Mouse (Mus musculus): ENCODE data around the gene Lpin1. TPM values are rescaled to one million over a fixed set of nuclear protein-coding genes. Genes with fewer than 3 reads are reported as not detected.

Lpin1 gene
- polyA plus RNA-seq, 1 experiment from 2014 or later, result 4.8 TPM

DNA sequence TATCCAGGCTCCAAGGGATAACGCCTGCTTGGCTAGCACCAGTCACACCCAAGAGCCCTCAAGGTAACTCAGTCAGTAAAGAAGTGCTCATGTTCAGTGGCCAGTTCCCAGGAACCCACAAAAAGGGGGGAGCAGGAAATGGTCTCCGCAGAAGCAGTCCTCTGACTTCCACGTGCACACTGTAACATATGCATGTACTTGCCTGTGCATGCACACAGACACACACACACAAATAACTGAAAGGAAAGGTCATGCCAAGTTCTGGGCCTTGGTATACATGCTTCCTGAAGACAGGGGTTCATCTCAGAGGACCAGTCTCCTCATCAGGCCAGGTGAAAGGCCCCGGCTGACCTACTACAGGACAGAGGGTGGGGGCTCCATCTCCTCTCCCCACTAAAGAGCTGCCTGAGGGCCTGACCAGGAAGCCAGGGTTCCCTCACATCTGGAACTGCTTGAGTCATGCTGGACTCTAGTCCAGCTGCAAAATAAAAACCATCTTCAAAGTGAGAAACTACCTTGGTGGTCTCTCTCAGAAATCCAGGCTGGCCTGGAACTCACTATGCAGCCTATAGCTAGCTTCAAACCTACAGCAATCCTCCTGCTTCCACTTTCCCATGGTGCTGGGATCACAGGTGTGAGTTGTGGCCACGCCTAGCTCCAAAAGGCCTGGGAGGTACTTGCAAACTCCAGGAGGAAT is 70.7 kb downstream of the Lpin1 start:
- 79% methylated on average over 5 of the region's 5 CpGs for WGBS
- Histone ChIP-seq H3K36me3 (ENCODE audit: control insufficient read depth, insufficient read depth, low read length) (peaks cover 13% of the 10 kb centered on the region), H3K9me3 (ENCODE audit: control insufficient read depth, low read depth, low read length) (no peaks in the 10 kb centered on the region), H3K27ac (ENCODE audit: low read length) (no peak overlapping the region), H3K4me1 (ENCODE audit: control insufficient read depth, insufficient read depth, low read length) (no peaks in the 10 kb centered on the region), H3K4me3 (ENCODE audit: low read depth, low read length) (no peak overlapping the region), H3K4me2 (replicated peaks; ENCODE audit: low read depth, low read length) (no peak overlapping the region), H3K27me3 (ENCODE audit: control insufficient read depth, insufficient read depth, low read length) (no peaks in the 10 kb centered on the region), H3K9ac (replicated peaks; ENCODE audit: low read depth, low read length) (no peak overlapping the region)
- no peak for ATAC-seq (ENCODE audit: insufficient number of reproducible peaks, insufficient read depth, low FRiP score, low read depth)

DNA sequence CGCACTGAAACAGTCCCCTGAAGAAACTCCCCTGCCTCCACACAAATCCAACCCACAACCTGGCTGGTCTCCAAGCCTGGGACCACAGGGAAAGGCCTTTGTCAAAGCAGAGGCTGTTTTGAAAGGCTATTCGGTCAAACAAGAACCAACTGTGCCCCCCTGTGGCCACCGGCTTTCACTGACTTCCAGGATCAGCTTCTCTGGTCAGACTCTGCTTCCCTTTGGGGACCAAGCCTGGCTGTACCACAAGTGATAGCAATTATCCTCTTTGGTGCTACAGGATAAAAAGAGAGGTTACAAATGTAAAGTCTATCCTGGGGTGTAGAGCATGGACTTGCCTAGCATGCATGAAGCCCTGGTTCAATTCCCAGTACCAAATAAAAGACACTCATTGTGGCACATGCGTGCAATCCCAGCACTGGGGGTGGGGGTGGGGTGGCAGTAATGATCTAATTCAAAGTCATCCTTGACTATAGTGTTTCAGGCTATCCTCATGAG is 77.4 kb downstream of the Lpin1 start:
- Histone ChIP-seq H3K27me3 (ENCODE audit: control insufficient read depth, insufficient read depth, low read length) (no peaks in the 10 kb centered on the region), H3K9ac (replicated peaks; ENCODE audit: low read depth, low read length) (no peak overlapping the region), H3K27ac (ENCODE audit: low read length) (no peak overlapping the region), H3K36me3 (ENCODE audit: control insufficient read depth, insufficient read depth, low read length) (no peaks in the 10 kb centered on the region), H3K9me3 (ENCODE audit: control insufficient read depth, low read depth, low read length) (no peaks in the 10 kb centered on the region), H3K4me3 (ENCODE audit: low read depth, low read length) (no peak overlapping the region), H3K4me2 (replicated peaks; ENCODE audit: low read depth, low read length) (no peak overlapping the region), H3K4me1 (ENCODE audit: control insufficient read depth, insufficient read depth, low read length) (no peaks in the 10 kb centered on the region)
- 0 out of 2 replicates have a peak, but pooled peaks have one; percentile 53 for ATAC-seq (ENCODE audit: insufficient number of reproducible peaks, insufficient read depth, low FRiP score, low read depth)
- WGBS, result 24% methylated on average over 4 of the region's 4 CpGs

DNA sequence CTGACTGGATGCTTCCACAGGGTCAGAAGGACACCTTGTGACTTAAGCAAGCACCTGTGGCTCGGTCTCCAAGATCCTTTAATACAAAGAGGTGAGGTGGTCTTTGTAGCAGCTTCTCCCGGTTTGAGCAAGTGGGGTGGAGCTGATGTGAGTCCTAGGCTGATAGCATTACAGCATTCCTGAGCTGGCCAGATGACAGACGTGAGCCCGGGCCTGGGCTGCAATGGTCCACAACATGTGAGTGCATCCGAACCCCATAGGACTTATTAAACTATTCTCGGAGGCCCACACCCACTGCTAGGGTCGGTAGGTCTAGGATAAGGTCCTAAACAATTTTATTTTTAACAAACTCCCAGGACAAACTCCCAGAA is 77.9 kb downstream of the Lpin1 start:
- Histone ChIP-seq H3K27ac (ENCODE audit: low read length) (no peak overlapping the region), H3K9me3 (ENCODE audit: control insufficient read depth, low read depth, low read length) (no peaks in the 10 kb centered on the region), H3K4me1 (ENCODE audit: control insufficient read depth, insufficient read depth, low read length) (no peaks in the 10 kb centered on the region), H3K4me3 (ENCODE audit: low read depth, low read length) (no peak overlapping the region), H3K9ac (replicated peaks; ENCODE audit: low read depth, low read length) (no peak overlapping the region), H3K4me2 (replicated peaks; ENCODE audit: low read depth, low read length) (no peak overlapping the region), H3K27me3 (ENCODE audit: control insufficient read depth, insufficient read depth, low read length) (no peaks in the 10 kb centered on the region), H3K36me3 (ENCODE audit: control insufficient read depth, insufficient read depth, low read length) (no peaks in the 10 kb centered on the region)
- 50% methylated on average over 7 of the region's 7 CpGs for WGBS
- no peak for ATAC-seq (ENCODE audit: insufficient number of reproducible peaks, insufficient read depth, low FRiP score, low read depth)

DNA sequence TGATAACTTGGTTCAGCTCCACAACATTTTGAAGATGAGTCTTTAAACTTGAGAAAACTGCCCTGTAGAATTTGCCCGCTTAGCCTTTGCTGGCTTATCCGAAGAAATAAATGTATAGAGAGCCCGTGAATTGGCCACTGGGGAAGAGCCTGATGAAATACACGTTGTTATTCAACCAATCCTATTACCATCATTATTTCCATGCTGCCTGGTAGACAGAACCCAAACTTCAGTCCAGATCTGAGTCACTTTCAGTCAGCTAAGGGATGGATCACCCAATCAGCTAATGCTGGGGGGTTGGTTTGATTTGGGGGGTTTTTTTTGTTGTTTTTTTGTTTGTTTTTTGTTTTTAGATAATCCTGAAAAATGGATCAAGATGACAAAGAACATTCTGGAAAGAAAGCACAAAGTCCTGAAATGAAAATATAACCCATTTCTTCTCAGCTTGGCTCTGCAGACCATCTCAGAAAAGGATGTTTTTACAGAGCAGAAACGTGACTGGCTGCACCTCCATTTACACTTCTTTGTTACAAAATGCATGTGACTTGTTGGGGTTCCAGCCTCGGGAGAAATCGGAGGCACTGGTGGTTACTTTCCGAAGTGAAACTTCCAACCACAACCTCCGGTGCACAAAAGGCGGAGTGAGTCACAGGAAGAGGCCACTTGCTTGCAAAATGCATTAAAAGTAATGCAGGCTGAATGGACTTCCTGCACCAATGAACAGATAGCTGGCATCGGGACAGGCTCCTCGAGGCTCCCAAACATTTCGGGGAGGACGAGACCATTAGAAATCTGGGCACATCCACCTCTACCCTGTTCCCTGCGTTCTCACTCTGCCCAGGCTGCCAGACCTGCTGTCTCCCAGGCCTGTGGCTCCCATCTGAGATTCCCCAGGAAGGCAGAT is 78.6 kb downstream of the Lpin1 start:
- Histone ChIP-seq H3K27me3 (ENCODE audit: control insufficient read depth, insufficient read depth, low read length) (no peaks in the 10 kb centered on the region), H3K36me3 (ENCODE audit: control insufficient read depth, insufficient read depth, low read length) (no peaks in the 10 kb centered on the region), H3K9me3 (ENCODE audit: control insufficient read depth, low read depth, low read length) (no peaks in the 10 kb centered on the region), H3K9ac (replicated peaks; ENCODE audit: low read depth, low read length) (no peak overlapping the region), H3K4me3 (ENCODE audit: low read depth, low read length) (no peak overlapping the region), H3K4me1 (ENCODE audit: control insufficient read depth, insufficient read depth, low read length) (no peaks in the 10 kb centered on the region), H3K4me2 (replicated peaks; ENCODE audit: low read depth, low read length) (no peak overlapping the region), H3K27ac (ENCODE audit: low read length) (no peak overlapping the region)
- ATAC-seq (ENCODE audit: insufficient number of reproducible peaks, insufficient read depth, low FRiP score, low read depth), result no peak
- 68% methylated on average over 15 of the region's 15 CpGs for WGBS

DNA sequence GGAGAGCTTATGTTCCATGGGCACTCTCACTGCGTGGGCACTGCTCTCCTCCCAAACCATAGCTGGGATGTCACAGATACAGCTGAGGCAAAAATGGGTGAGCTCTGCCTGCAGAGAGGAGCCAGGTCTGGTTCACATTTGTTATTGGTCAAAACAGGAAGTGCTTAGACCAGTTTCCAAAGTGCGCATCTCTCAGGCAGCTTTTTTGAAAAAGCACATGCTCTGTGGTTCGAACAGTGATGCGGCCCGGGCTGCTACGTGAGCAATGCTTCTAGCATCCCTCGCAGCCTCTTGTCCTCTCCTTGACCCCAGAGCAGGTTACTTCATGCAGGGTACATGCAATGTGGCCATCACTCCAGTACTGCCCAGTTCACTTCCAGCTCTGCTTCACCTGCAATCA is 82.1 kb downstream of the Lpin1 start:
- no peaks in the 10 kb centered on the region for H3K27me3 ChIP-seq (ENCODE audit: control insufficient read depth, insufficient read depth, low read length)
- no peak overlapping the region for H3K27ac ChIP-seq (ENCODE audit: low read length)
- no peaks in the 10 kb centered on the region for H3K36me3 ChIP-seq (ENCODE audit: control insufficient read depth, insufficient read depth, low read length)
- ATAC-seq (ENCODE audit: insufficient number of reproducible peaks, insufficient read depth, low FRiP score, low read depth), result no peak
- H3K4me3 ChIP-seq (ENCODE audit: low read depth, low read length), result no peak overlapping the region
- 84% methylated on average over 7 of the region's 7 CpGs for WGBS
- no peaks in the 10 kb centered on the region for H3K4me1 ChIP-seq (ENCODE audit: control insufficient read depth, insufficient read depth, low read length)
- no peak overlapping the region for H3K4me2 ChIP-seq (replicated peaks; ENCODE audit: low read depth, low read length)
- no peak overlapping the region for H3K9ac ChIP-seq (replicated peaks; ENCODE audit: low read depth, low read length)
- no peaks in the 10 kb centered on the region for H3K9me3 ChIP-seq (ENCODE audit: control insufficient read depth, low read depth, low read length)

DNA sequence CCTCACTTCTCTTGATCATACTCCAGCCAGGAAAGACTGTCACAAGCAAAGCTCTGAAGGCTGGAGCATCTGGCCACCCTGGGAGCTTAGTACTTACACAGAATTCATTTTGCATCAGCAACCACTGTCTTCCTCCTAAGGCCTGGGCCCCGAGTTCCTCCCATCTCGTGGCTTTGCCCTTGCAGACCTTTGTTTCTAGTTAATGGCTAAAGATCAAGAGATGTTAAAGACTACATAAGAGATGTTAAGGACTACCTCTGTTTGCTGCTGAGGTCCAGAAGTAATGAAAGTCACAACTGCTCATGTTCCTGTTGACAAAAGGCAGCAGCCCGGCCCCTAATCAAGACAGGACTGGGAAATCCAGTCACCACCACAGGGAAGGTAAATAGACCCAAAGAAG is 82.8 kb downstream of the Lpin1 start:
- Histone ChIP-seq H3K36me3 (ENCODE audit: control insufficient read depth, insufficient read depth, low read length) (no peaks in the 10 kb centered on the region), H3K4me1 (ENCODE audit: control insufficient read depth, insufficient read depth, low read length) (no peaks in the 10 kb centered on the region), H3K27me3 (ENCODE audit: control insufficient read depth, insufficient read depth, low read length) (no peaks in the 10 kb centered on the region), H3K9me3 (ENCODE audit: control insufficient read depth, low read depth, low read length) (no peaks in the 10 kb centered on the region), H3K27ac (ENCODE audit: low read length) (no peak overlapping the region), H3K4me2 (replicated peaks; ENCODE audit: low read depth, low read length) (no peak overlapping the region), H3K9ac (replicated peaks; ENCODE audit: low read depth, low read length) (no peak overlapping the region), H3K4me3 (ENCODE audit: low read depth, low read length) (no peak overlapping the region)
- WGBS, result 65% methylated on average over 3 of the region's 3 CpGs
- ATAC-seq (ENCODE audit: insufficient number of reproducible peaks, insufficient read depth, low FRiP score, low read depth), result no peak

DNA sequence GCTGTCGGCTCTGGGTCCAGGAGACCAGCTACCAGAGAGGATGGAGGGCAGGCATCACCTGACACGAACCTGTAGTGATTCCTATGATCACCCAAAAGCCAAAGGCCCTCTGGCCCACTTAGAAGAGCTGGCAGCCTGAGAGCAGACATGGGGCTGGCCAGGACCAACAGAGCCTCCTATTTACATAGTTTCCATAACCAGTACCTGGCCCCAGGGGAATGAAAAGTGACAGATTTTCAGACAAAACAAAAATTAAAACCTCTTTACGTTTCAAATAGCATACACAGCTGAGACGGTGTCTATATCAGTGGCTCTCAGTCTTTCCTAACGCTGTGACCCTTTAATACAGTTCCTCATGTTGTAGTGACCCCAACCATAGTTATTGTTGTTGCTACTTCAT is 83.9 kb downstream of the Lpin1 start:
- ATAC-seq (ENCODE audit: insufficient number of reproducible peaks, insufficient read depth, low FRiP score, low read depth), result no peak
- no peaks in the 10 kb centered on the region for H3K4me1 ChIP-seq (ENCODE audit: control insufficient read depth, insufficient read depth, low read length)
- no peak overlapping the region for H3K27ac ChIP-seq (ENCODE audit: low read length)
- no peaks in the 10 kb centered on the region for H3K9me3 ChIP-seq (ENCODE audit: control insufficient read depth, low read depth, low read length)
- no peak overlapping the region for H3K9ac ChIP-seq (replicated peaks; ENCODE audit: low read depth, low read length)
- H3K36me3 ChIP-seq (ENCODE audit: control insufficient read depth, insufficient read depth, low read length), result no peaks in the 10 kb centered on the region
- no peak overlapping the region for H3K4me2 ChIP-seq (replicated peaks; ENCODE audit: low read depth, low read length)
- H3K4me3 ChIP-seq (ENCODE audit: low read depth, low read length), result no peak overlapping the region
- 79% methylated on average over 5 of the region's 5 CpGs for WGBS
- no peaks in the 10 kb centered on the region for H3K27me3 ChIP-seq (ENCODE audit: control insufficient read depth, insufficient read depth, low read length)

DNA sequence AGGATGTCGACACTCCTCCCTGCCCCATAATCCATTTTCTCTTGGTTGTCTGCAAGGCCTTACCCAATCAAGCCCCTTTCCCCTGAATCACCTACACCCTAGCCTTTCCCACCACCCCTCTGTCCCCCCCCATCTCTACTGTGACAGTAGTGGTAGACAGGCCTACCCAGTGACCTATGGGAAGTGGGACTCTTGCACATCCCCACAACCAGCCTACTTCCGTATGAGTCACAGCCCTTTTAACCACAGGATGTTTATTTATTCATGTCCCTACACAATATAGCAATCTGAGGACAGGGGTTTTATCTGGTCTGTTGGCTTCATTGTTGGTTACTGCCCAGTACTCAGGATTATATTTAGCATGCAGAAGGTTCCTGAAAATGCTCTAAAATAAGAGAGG is 84.6 kb downstream of the Lpin1 start:
- H3K27me3 ChIP-seq (ENCODE audit: control insufficient read depth, insufficient read depth, low read length), result no peaks in the 10 kb centered on the region
- H3K9ac ChIP-seq (replicated peaks; ENCODE audit: low read depth, low read length), result no peak overlapping the region
- no peaks in the 10 kb centered on the region for H3K4me1 ChIP-seq (ENCODE audit: control insufficient read depth, insufficient read depth, low read length)
- no peak overlapping the region for H3K4me3 ChIP-seq (ENCODE audit: low read depth, low read length)
- H3K27ac ChIP-seq (ENCODE audit: low read length), result no peak overlapping the region
- WGBS, result 79% methylated on average over 2 of the region's 2 CpGs
- no peaks in the 10 kb centered on the region for H3K36me3 ChIP-seq (ENCODE audit: control insufficient read depth, insufficient read depth, low read length)
- no peak overlapping the region for H3K4me2 ChIP-seq (replicated peaks; ENCODE audit: low read depth, low read length)
- no peak for ATAC-seq (ENCODE audit: insufficient number of reproducible peaks, insufficient read depth, low FRiP score, low read depth)
- no peaks in the 10 kb centered on the region for H3K9me3 ChIP-seq (ENCODE audit: control insufficient read depth, low read depth, low read length)

Measured in stomach, embryonic 14.5 days (tissue).